Comparison of ENCODE assay signal across 17 mouse cellular contexts in the genomic region with DNA sequence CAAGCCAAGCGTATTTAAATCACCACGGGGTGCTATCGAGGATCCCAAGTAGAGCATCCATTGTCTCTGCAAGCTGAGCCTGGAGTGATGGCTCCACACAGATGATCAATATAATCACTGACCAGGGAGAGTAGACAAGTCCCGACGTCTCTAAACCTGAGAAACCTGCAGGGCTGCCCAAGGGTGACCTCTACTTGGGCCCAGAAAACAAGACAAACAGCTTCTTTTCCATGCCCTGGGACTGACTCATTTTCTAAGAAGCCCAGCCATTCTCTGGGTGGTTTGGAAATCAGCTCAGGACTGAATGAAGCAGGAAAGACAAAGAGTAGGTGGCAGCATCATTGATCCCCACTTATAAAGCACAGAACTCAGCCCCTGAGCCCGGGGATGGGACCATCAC.
DNase-seq lines count a peak whose midpoint lies in the region; ATAC-seq and TF ChIP-seq lines count a peak whose summit lies in the region.
"Had no signal": no experiment of that assay in that cellular context is flagged by ENCODE, and none has a peak within 500 bp of the region (broad histone marks: within the 10 kb centered on the region; RNA-seq: fewer than 3 reads in every experiment).

No protein-coding gene starts in this region.

- TF ChIP-seq POLR2A in myocyte (IDR thresholded peaks at IDR 0.05; ENCODE audit: insufficient read length, low read depth), result no peak

- intact Hi-C loops in gastrocnemius, adult 2 months (cut with DNase I), result no loop called here

- no peak for TF ChIP-seq EP300 in stomach, postnatal 0 days (optimal IDR thresholded peaks at IDR 0.05)

- no peak for ATAC-seq in stomach, embryonic 16.5 days (ENCODE audit: insufficient read depth, low FRiP score)
- no peak for ATAC-seq in stomach, postnatal 0 days (ENCODE audit: low FRiP score, low TSS enrichment)
- ATAC-seq: forebrain, embryonic 15.5 days; hindbrain, postnatal 0 days had no signal

- DNase-seq in gastrocnemius, adult 2 months, result no peak
- no peak for DNase-seq in gastrocnemius, postnatal 25 days
- DNase-seq in stomach, postnatal 0 days (ENCODE audit: low spot score), result no peak
- DNase-seq in 3T3-L1 (ENCODE audit: low read depth, low spot score), result peak; percentile 25
- DNase-seq in layer of hippocampus, postnatal 36 days, result no peak
- DNase-seq: adrenal gland, adult 2 months; adrenal gland, postnatal 25 days had no signal

- H3K4me2 ChIP-seq in stomach, embryonic 16.5 days (ENCODE audit: low read depth, low read length), result no peak overlapping the region
- no peak overlapping the region for H3K4me2 ChIP-seq in stomach, postnatal 0 days (replicated peaks; ENCODE audit: low read depth)
- peak overlapping the region; percentile 70 for H3K4me2 ChIP-seq in myocyte (ENCODE audit: low read depth)
- H3K4me2 ChIP-seq: forebrain, embryonic 15.5 days; hindbrain, embryonic 13.5 days had no signal

- H3K27me3 ChIP-seq in stomach, embryonic 16.5 days (ENCODE audit: control insufficient read depth, insufficient read depth, low read length), result no peaks in the 10 kb centered on the region
- no peaks in the 10 kb centered on the region for H3K27me3 ChIP-seq in stomach, postnatal 0 days (ENCODE audit: control insufficient read depth, insufficient read depth, low read length)
- no peaks in the 10 kb centered on the region for H3K27me3 ChIP-seq in myocyte (ENCODE audit: control insufficient read depth, insufficient read depth, insufficient read length)
- H3K27me3 ChIP-seq: CH12.LX; forebrain, embryonic 15.5 days; heart, embryonic 15.5 days; hindbrain, embryonic 13.5 days had no signal

- no peak for TF ChIP-seq CTCF in gastrocnemius, adult 2 months (IDR thresholded peaks at IDR 0.05)
- TF ChIP-seq CTCF in stomach, postnatal 0 days (IDR thresholded peaks at IDR 0.05; ENCODE audit: low read depth), result no peak

- WGBS in stomach, embryonic 16.5 days, result 79% methylated on average over 6 of the region's 6 CpGs
- WGBS in stomach, postnatal 0 days, result 73% methylated on average over 6 of the region's 6 CpGs

- H3K4me3 ChIP-seq in gastrocnemius, adult 2 months, result no peak overlapping the region
- no peak overlapping the region for H3K4me3 ChIP-seq in stomach, embryonic 16.5 days (replicated peaks; ENCODE audit: low read length)
- H3K4me3 ChIP-seq in stomach, postnatal 0 days (ENCODE audit: low read depth, low read length), result no peak overlapping the region
- H3K4me3 ChIP-seq in myocyte, result no peak overlapping the region
- H3K4me3 ChIP-seq: embryonic facial prominence, embryonic 10.5 days; erythroblast, embryonic 14.5 days; forebrain, embryonic 10.5 days; forebrain, embryonic 15.5 days; heart, embryonic 15.5 days; hindbrain, embryonic 13.5 days had no signal

- peak overlapping the region; percentile 85 for H3K27ac ChIP-seq in gastrocnemius, adult 2 months
- H3K27ac ChIP-seq in stomach, embryonic 16.5 days (ENCODE audit: low read length), result peak overlapping the region; percentile 31; the same call in 1 of the 2 replicates
- no peak overlapping the region for H3K27ac ChIP-seq in stomach, postnatal 0 days (replicated peaks)
- H3K27ac ChIP-seq: embryonic facial prominence, embryonic 10.5 days; forebrain, embryonic 10.5 days; forebrain, embryonic 15.5 days; hindbrain, embryonic 13.5 days; hindbrain, postnatal 0 days had no signal

- no peak overlapping the region for H3K9ac ChIP-seq in stomach, embryonic 16.5 days (ENCODE audit: low read length)
- no peak overlapping the region for H3K9ac ChIP-seq in stomach, postnatal 0 days (ENCODE audit: low read length)
- H3K9ac ChIP-seq: forebrain, embryonic 15.5 days; hindbrain, embryonic 13.5 days had no signal

- H3K9me3 ChIP-seq in stomach, embryonic 16.5 days (replicated peaks; ENCODE audit: control insufficient read depth, low read length), result no peaks in the 10 kb centered on the region
- no peaks in the 10 kb centered on the region for H3K9me3 ChIP-seq in stomach, postnatal 0 days (ENCODE audit: control insufficient read depth, low read length)
- H3K9me3 ChIP-seq: embryonic facial prominence, embryonic 10.5 days; forebrain, embryonic 10.5 days; forebrain, embryonic 15.5 days; heart, embryonic 15.5 days; hindbrain, embryonic 13.5 days had no signal

- H3K4me1 ChIP-seq in stomach, embryonic 16.5 days (ENCODE audit: control insufficient read depth, insufficient read depth, low read length), result no peaks in the 10 kb centered on the region
- H3K4me1 ChIP-seq in stomach, postnatal 0 days (replicated peaks; ENCODE audit: control insufficient read depth, insufficient read depth), result no peaks in the 10 kb centered on the region
- H3K4me1 ChIP-seq: embryonic facial prominence, embryonic 10.5 days; forebrain, embryonic 10.5 days; forebrain, embryonic 15.5 days; hindbrain, embryonic 13.5 days had no signal

- H3K79me2 ChIP-seq in myocyte (ENCODE audit: control insufficient read depth, insufficient read depth), result no peaks in the 10 kb centered on the region

- H3K36me3 ChIP-seq in stomach, embryonic 16.5 days (ENCODE audit: control insufficient read depth, insufficient read depth, low read length), result no peaks in the 10 kb centered on the region
- no peaks in the 10 kb centered on the region for H3K36me3 ChIP-seq in stomach, postnatal 0 days (ENCODE audit: control insufficient read depth, insufficient read depth, low read length)
- H3K36me3 ChIP-seq in myocyte (ENCODE audit: control insufficient read depth, insufficient read depth), result no peaks in the 10 kb centered on the region
- H3K36me3 ChIP-seq: embryonic facial prominence, embryonic 10.5 days; forebrain, embryonic 10.5 days; forebrain, embryonic 15.5 days; heart, embryonic 15.5 days; hindbrain, embryonic 13.5 days had no signal

- H3ac ChIP-seq in myocyte (ENCODE audit: control insufficient read depth, insufficient read length), result no peak overlapping the region

TF ChIP-seq in myocyte, 11 proteins besides CTCF, POLR2A, EP300 and RAD21:
- TF ChIP-seq TCF3 (IDR thresholded peaks at IDR 0.05; ENCODE audit: insufficient read length, low read depth) (no peak), SRF (IDR thresholded peaks at IDR 0.05; ENCODE audit: control insufficient read depth, insufficient read length, low read depth) (no peak), MYOD1 (IDR thresholded peaks at IDR 0.05; ENCODE audit: control insufficient read depth in 1 of 3, insufficient read length in 2 of 3, low read depth in 2 of 3) (no peak), E2F4 (IDR thresholded peaks at IDR 0.05; ENCODE audit: insufficient read depth) (no peak), USF1 (IDR thresholded peaks at IDR 0.05; ENCODE audit: low read depth) (no peak), CEBPB (IDR thresholded peaks at IDR 0.05; ENCODE audit: insufficient read depth, poor library complexity, severe bottlenecking) (no peak), REST (IDR thresholded peaks at IDR 0.05; ENCODE audit: insufficient read depth, insufficient read length) (no peak), MYOG (IDR thresholded peaks at IDR 0.05; ENCODE audit: control insufficient read depth in 1 of 3, insufficient read depth in 1 of 3, insufficient read length in 2 of 3, low read depth in 2 of 3) (no peak), TCF12 (IDR thresholded peaks at IDR 0.05; ENCODE audit: insufficient read depth, poor library complexity, severe bottlenecking) (no peak), MAX (IDR thresholded peaks at IDR 0.05; ENCODE audit: low read depth) (no peak)
